Mouse (Mus musculus): ENCODE results near the gene Thnsl2. TPM values are rescaled to one million over a fixed set of nuclear protein-coding genes. Genes with fewer than 3 reads are reported as not detected.

Gene Thnsl2
- total and polyA plus RNA-seq, 2 experiments, result 57.4 to 69.7 TPM

DNA sequence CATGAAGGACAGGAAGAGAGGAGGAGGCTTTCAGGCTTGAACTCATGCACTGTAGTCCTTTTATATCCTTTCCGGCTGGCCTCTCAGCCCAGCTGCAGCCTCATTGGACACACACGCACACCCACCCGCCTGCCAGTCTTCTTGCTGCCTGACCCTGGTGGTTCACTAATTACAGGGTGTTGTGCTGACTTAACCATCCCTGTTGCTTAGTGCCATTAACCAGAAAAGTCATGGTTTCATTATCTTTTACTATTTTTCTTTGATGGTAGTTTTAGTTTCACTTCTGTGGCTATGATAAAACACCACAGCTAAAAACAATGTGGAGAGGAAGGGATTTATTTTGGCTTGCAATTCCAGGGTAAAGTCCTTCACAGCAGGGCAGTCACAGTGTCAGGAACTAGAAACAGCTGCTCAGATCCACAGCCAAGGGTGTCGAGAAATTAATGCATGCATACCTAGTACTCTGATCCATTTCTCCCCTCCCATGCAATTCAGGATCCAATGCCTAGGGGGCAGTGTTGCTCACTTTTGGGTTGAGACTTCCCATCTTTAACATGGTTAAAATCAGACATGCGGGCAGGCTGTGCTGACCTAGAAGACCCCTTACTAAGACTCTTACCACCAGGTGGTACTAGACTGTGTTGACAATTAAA lies 12.6 kb upstream of the Thnsl2 start:
- peak; percentile 39 for TF ChIP-seq CTCF (IDR thresholded peaks at IDR 0.05; ENCODE audit: low read depth, low read length)
- TF ChIP-seq POLR2A (IDR thresholded peaks at IDR 0.05; ENCODE audit: extremely low read depth, insufficient read depth, low read length), result no peak
- no peaks in the 10 kb centered on the region for H3K27me3 ChIP-seq (ENCODE audit: control insufficient read depth, insufficient read depth, low read length)
- H3K27ac ChIP-seq (replicated peaks; ENCODE audit: insufficient read depth, low read depth, low read length), result peak overlapping the region; percentile 6
- peak; percentile 86 for DNase-seq (ENCODE audit: extremely low read depth, low read depth, low spot score)
- 59% methylated on average over 5 of the region's 5 CpGs for WGBS
- peak overlapping the region; percentile 2 for H3K4me3 ChIP-seq (ENCODE audit: insufficient read depth, low read depth, low read length)
- H3K79me2 ChIP-seq (ENCODE audit: control insufficient read depth, insufficient read depth, low read length), result no peaks in the 10 kb centered on the region
- H3K4me1 ChIP-seq (ENCODE audit: control insufficient read depth, insufficient read depth, low read length), result peaks cover 10% of the 10 kb centered on the region
- H3K36me3 ChIP-seq (ENCODE audit: control insufficient read depth, insufficient read depth, low read length), result no peaks in the 10 kb centered on the region
- no peak overlapping the region for H3K9ac ChIP-seq (ENCODE audit: low read depth, low read length)

DNA sequence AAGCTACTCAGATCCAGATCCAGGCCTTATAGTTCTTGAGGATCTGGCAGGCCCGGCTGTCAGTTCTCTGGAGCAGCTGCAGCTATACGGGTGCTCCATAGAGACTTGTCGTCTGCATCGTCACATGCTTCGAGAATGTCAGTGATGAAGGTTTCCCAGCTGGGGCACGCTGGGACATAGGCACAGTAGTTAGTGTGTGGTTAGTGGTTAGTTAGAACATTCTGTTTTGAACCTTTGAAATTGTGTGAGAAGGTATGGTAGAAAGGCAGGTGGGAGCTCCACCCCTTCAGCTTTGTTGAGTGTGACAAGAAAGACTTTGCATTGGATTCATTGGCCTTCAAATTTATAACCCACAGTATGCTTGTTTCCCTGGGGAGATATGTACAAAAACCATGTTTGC lies 10.6 kb upstream of the Thnsl2 start:
- Histone ChIP-seq H3K27ac (replicated peaks; ENCODE audit: insufficient read depth, low read depth, low read length) (no peak overlapping the region), H3K4me3 (ENCODE audit: insufficient read depth, low read depth, low read length) (no peak overlapping the region), H3K4me1 (ENCODE audit: control insufficient read depth, insufficient read depth, low read length) (no peaks in the 10 kb centered on the region; the same call in 1 of the 2 replicates), H3K36me3 (ENCODE audit: control insufficient read depth, insufficient read depth, low read length) (no peaks in the 10 kb centered on the region), H3K27me3 (ENCODE audit: control insufficient read depth, insufficient read depth, low read length) (no peaks in the 10 kb centered on the region), H3K9ac (ENCODE audit: low read depth, low read length) (no peak overlapping the region), H3K79me2 (ENCODE audit: control insufficient read depth, insufficient read depth, low read length) (no peaks in the 10 kb centered on the region)
- no peak for DNase-seq (ENCODE audit: extremely low read depth, low read depth, low spot score)
- TF ChIP-seq CTCF (IDR thresholded peaks at IDR 0.05; ENCODE audit: low read depth, low read length), result no peak
- TF ChIP-seq POLR2A (IDR thresholded peaks at IDR 0.05; ENCODE audit: extremely low read depth, insufficient read depth, low read length), result no peak
- 97% methylated on average over 6 of the region's 6 CpGs for WGBS

DNA sequence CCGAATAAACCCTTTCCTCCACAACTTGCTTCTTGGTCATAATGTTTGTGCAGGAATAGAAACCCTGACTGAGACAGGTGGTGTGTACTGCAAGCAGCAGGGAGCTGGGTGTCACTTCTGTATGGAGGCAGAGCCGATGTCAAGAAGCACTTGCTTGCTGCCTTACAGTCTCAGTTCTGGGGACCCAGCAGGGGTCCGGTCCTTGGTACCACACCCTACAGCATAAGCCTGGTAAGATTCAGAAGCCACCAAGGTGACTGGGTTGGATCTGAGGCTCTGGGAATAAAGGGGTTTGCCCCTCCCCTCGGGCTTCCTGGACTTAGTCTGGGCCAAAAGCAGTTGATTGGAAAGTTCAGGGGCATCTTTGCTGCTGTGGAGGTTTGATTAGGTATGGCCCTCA lies 9.2 kb upstream of the Thnsl2 start:
- H3K4me3 ChIP-seq (ENCODE audit: insufficient read depth, low read depth, low read length), result no peak overlapping the region
- H3K4me1 ChIP-seq (ENCODE audit: control insufficient read depth, insufficient read depth, low read length), result no peaks in the 10 kb centered on the region; the same call in 1 of the 2 replicates

DNA sequence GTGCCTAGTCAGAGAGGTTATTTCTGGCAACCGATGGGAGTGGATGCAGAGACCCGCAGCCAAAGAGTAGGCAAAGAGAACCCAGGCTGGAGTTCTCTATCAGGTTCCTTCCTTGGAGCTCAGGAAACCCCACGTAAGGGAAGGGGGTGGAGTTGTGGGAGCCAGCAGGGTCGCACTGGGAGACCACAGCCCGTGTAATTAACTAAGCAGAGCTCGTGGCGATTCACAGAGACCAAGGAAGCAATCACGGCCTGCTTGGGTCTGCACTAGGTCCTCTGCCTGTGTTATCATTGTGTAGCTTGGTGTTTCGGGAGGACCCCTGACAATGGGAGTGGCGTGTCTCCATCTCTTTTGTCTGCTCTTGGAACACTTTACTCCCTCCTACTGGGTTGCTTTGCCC lies 6.9 kb upstream of the Thnsl2 start:
- WGBS, result 84% methylated on average over 10 of the region's 10 CpGs
- H3K9ac ChIP-seq (ENCODE audit: low read depth, low read length), result no peak overlapping the region
- no peak for TF ChIP-seq POLR2A (IDR thresholded peaks at IDR 0.05; ENCODE audit: extremely low read depth, insufficient read depth, low read length)
- no peak for TF ChIP-seq CTCF (IDR thresholded peaks at IDR 0.05; ENCODE audit: low read depth, low read length)

More for the DNA sequence above, 9.2 kb upstream of the Thnsl2 start:
- Histone ChIP-seq H3K27ac (replicated peaks; ENCODE audit: insufficient read depth, low read depth, low read length) (no peak overlapping the region), H3K9ac (ENCODE audit: low read depth, low read length) (no peak overlapping the region), H3K36me3 (ENCODE audit: control insufficient read depth, insufficient read depth, low read length) (no peaks in the 10 kb centered on the region), H3K27me3 (ENCODE audit: control insufficient read depth, insufficient read depth, low read length) (no peaks in the 10 kb centered on the region), H3K79me2 (ENCODE audit: control insufficient read depth, insufficient read depth, low read length) (no peaks in the 10 kb centered on the region)
- TF ChIP-seq CTCF (IDR thresholded peaks at IDR 0.05; ENCODE audit: low read depth, low read length) (no peak), POLR2A (IDR thresholded peaks at IDR 0.05; ENCODE audit: extremely low read depth, insufficient read depth, low read length) (no peak)
- no peak for DNase-seq (ENCODE audit: extremely low read depth, low read depth, low spot score)
- 89% methylated on average over 4 of the region's 4 CpGs for WGBS

DNA sequence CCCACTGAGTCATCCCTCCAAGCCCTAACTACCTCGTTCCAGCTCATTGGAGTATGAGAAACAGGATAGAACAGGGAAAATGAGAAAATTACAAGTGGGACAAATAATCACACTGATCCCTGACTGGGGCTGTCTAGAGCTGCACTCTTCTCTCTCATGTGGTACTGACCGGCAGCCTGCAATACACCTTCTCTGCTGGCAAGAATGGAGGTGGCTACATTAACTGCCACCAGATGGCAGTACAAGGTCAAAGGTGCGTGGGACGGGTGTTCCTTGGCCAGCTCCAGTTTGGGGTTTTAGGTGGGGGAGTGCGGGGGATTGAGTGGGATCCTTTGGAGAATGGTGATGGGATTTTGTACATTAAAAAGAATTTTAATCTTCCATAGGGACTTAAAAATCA lies 5.3 kb upstream of the Thnsl2 start:
- 11% methylated on average over 5 of the region's 5 CpGs for WGBS
- peaks cover 7% of the 10 kb centered on the region for H3K4me1 ChIP-seq (ENCODE audit: control insufficient read depth, insufficient read depth, low read length)

More for the DNA sequence above, 6.9 kb upstream of the Thnsl2 start:
- Histone ChIP-seq H3K36me3 (ENCODE audit: control insufficient read depth, insufficient read depth, low read length) (no peaks in the 10 kb centered on the region), H3K27ac (replicated peaks; ENCODE audit: insufficient read depth, low read depth, low read length) (no peak overlapping the region), H3K4me1 (ENCODE audit: control insufficient read depth, insufficient read depth, low read length) (no peaks in the 10 kb centered on the region; the same call in 1 of the 2 replicates), H3K79me2 (ENCODE audit: control insufficient read depth, insufficient read depth, low read length) (no peaks in the 10 kb centered on the region), H3K27me3 (ENCODE audit: control insufficient read depth, insufficient read depth, low read length) (no peaks in the 10 kb centered on the region), H3K4me3 (ENCODE audit: insufficient read depth, low read depth, low read length) (no peak overlapping the region)
- no peak for DNase-seq (ENCODE audit: extremely low read depth, low read depth, low spot score)

DNA sequence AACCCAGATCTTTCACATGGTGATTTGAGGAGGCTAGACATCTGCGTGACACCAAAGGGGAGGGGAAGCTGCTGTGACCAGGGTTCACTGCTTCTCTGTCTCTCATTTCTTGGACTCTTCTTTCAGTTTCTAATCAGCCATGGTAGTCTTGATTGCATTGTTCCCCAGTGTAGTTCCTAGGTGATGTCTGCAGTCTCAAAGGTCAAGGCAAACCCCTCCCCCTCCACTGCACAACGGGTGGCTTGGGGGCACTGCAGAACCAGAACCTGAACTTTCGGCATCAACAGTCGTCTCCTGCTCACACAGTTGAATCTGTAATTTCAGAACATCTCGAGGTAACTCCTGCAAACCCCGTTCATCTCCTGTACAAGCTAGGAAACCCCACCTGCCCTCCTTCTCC lies 4.1 kb upstream of the Thnsl2 start:
- no peak for TF ChIP-seq CTCF (IDR thresholded peaks at IDR 0.05; ENCODE audit: low read depth, low read length)
- TF ChIP-seq POLR2A (IDR thresholded peaks at IDR 0.05; ENCODE audit: extremely low read depth, insufficient read depth, low read length), result no peak
- WGBS, result 48% methylated on average over 6 of the region's 6 CpGs
- Histone ChIP-seq H3K79me2 (ENCODE audit: control insufficient read depth, insufficient read depth, low read length) (no peaks in the 10 kb centered on the region), H3K4me3 (ENCODE audit: insufficient read depth, low read depth, low read length) (no peak overlapping the region), H3K27me3 (ENCODE audit: control insufficient read depth, insufficient read depth, low read length) (no peaks in the 10 kb centered on the region), H3K4me1 (ENCODE audit: control insufficient read depth, insufficient read depth, low read length) (peaks cover 9% of the 10 kb centered on the region), H3K9ac (ENCODE audit: low read depth, low read length) (no peak overlapping the region), H3K36me3 (ENCODE audit: control insufficient read depth, insufficient read depth, low read length) (no peaks in the 10 kb centered on the region), H3K27ac (replicated peaks; ENCODE audit: insufficient read depth, low read depth, low read length) (no peak overlapping the region)
- peak; percentile 15 for DNase-seq (ENCODE audit: extremely low read depth, low read depth, low spot score)

More for the DNA sequence above, 5.3 kb upstream of the Thnsl2 start:
- Histone ChIP-seq H3K79me2 (ENCODE audit: control insufficient read depth, insufficient read depth, low read length) (no peaks in the 10 kb centered on the region), H3K27ac (replicated peaks; ENCODE audit: insufficient read depth, low read depth, low read length) (no peak overlapping the region), H3K4me3 (ENCODE audit: insufficient read depth, low read depth, low read length) (no peak overlapping the region), H3K36me3 (ENCODE audit: control insufficient read depth, insufficient read depth, low read length) (no peaks in the 10 kb centered on the region), H3K9ac (ENCODE audit: low read depth, low read length) (no peak overlapping the region), H3K27me3 (ENCODE audit: control insufficient read depth, insufficient read depth, low read length) (no peaks in the 10 kb centered on the region)
- peak; percentile 87 for TF ChIP-seq CTCF (IDR thresholded peaks at IDR 0.05; ENCODE audit: low read depth, low read length)
- no peak for TF ChIP-seq POLR2A (IDR thresholded peaks at IDR 0.05; ENCODE audit: extremely low read depth, insufficient read depth, low read length)
- DNase-seq (ENCODE audit: extremely low read depth, low read depth, low spot score), result peak; percentile 68

Measured in liver, adult 2 months (tissue).